Mouse (Mus musculus) spleen, adult 2 months (tissue): Measurements from ENCODE around the gene Car14.

Experiments used
- CTCF ChIP-seq: fragments of 200-500 bp; IDR thresholded peaks from 2 replicates; pipeline ENCODE4 v1.5.1; 2011; ENCODE audit warnings: mild to moderate bottlenecking, inconsistent platforms; ENCODE audit not compliant: insufficient read depth, insufficient read length, insufficient replicate concordance; ENCODE audit errors: extremely low read depth
- POLR2A ChIP-seq: fragments of 200-500 bp; IDR thresholded peaks from 2 replicates; pipeline ENCODE4 v1.6.1; 2011; ENCODE audit warnings: low read depth, low read length, inconsistent platforms

DNA sequence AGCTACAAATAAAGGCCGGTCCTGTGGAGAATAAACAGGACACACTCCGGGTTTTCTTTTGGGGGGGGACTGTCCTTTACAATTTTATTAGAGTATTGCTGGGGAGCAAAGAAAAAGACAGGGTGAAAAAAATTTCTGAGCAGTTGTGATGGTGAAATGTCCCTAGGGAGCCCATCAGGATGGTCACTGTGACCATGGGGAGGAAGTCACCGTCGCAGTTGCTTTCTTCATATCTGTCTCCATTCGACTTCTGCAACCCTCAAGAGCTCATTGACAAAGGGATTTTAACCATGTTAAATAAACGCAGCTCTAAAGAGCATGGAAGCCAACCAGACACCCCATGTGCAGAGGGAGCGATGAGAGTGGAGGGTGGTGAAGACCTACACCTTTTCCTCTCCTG lies 12.3 kb upstream of the Car14 start:
- TF ChIP-seq CTCF (no peak), POLR2A (no peak)
